Mouse (Mus musculus) brain, embryonic 14.5 days (tissue): ENCODE measurements around the gene Disp2.

Experiments used
- CTCF ChIP-seq: fragments of 200-500 bp; IDR thresholded peaks from 2 replicates; pipeline ENCODE4 v1.5.1; 2012; ENCODE audit warnings: inconsistent platforms, mild to moderate bottlenecking, moderate library complexity, borderline replicate concordance; ENCODE audit not compliant: insufficient read depth, insufficient read length; ENCODE audit errors: extremely low read depth
- POLR2A ChIP-seq: fragments of 200-500 bp; IDR thresholded peaks from 2 replicates; pipeline ENCODE4 v1.6.1; 2012; ENCODE audit warnings: mild to moderate bottlenecking, inconsistent platforms, borderline replicate concordance; ENCODE audit not compliant: poor library complexity, insufficient read depth, insufficient read length, severe bottlenecking; ENCODE audit errors: extremely low read depth

DNA sequence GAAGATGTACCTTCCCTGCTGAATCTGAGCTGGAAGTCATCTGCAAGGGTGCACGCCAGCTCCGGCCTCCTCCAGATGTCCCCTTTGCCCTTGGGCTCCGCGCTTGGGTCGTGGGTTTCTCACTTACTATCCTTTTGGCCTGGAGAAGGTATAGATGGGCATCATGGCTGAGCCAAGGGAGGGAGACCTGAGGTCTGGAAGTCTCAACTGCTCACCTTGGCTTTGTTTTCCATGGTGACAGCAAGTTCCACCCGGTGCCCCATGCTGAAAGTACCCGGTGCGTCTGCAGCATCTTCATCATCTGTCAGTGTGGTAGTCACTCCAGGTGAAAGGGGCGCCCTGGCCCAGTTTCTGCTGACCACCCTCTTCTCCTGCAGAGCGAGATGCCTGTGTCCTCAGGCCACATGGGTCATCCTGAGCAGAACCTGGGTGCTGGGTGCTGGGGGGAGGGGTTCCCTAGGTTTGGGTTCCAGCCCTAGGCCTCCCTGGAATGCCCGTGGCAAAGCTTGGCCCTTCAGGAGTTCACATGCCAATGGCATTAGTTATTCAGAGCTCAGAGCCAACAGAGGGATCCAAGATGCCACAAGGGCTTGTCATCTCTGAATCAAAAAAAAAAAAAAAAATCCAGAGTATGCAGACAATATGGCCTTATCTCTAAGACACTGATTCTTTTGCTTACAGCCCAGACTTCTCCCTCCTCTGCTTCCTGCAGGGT, 19.1 kb upstream of the Disp2 start:
- TF ChIP-seq CTCF, result no peak
- TF ChIP-seq POLR2A, result no peak
